Mouse (Mus musculus) spleen, adult 2 months (tissue): Measurements from ENCODE around the gene Dusp11.

Experiments used
- CTCF ChIP-seq: fragments of 200-500 bp; IDR thresholded peaks from 2 replicates; pipeline ENCODE4 v1.5.1; 2011; ENCODE audit warnings: mild to moderate bottlenecking, inconsistent platforms; ENCODE audit not compliant: insufficient read depth, insufficient read length, insufficient replicate concordance; ENCODE audit errors: extremely low read depth
- POLR2A ChIP-seq: fragments of 200-500 bp; IDR thresholded peaks from 2 replicates; pipeline ENCODE4 v1.6.1; 2011; ENCODE audit warnings: low read depth, low read length, inconsistent platforms

- peak; percentile 55; the same call in 1 of the 2 replicates for TF ChIP-seq CTCF
- no peak for TF ChIP-seq POLR2A
Measured at GRCm38 (mm10) chr6:85966686-85967085, 5.2 kb upstream of the Dusp11 start.
